Mouse (Mus musculus): ENCODE results near the gene Olfr679.
"Not testable (repeated sequence)": the region's sequence is repeated elsewhere in the genome, so short reads cannot be mapped to it uniquely, and the experiment has no call there.

The Olfr679 gene

DNA sequence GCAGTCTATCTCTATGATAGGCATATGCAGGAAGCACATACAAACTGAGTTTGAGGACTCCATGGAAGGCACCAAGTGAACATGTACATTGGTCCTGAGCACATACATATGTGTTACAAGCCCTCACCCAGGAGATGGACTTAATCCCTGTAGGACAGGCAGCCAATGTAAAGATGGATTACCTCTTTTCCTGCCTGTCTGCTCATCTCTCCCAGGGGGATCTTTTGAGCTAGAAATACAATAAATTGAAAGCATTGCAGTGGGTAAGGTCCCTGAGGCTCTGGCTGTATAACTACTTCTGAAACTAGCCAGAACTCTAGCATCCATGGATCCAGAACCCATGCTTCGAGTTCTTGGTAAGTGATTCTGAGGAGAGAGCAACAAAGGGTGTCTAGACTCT is at the start of gene Olfr679:
Gene Olfr679, plus strand, starts transcription at position 301 of the 400 bp plus-strand sequence.
- no peak for DNase-seq

DNA sequence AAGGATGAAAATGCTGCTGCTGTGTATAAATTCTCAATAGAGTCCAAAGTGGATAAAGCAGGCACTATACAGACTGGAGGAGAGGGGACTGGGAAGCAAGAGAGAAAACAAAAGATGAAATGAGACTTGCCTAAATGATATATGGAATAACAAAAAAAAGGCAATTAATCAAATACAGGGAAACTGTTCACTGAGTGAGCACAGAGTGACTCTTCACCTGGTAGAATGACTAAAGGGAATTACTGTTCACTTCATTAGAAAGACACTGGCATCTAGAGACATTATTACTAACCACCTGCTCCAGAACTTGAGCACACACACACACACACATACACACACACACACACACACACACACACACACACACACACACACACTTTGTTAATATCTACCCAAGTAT is 48.6 kb upstream of the Olfr679 start, which contains the start of gene Olfr676:
Gene Olfr676, plus strand, starts transcription at position 301 of the 400 bp plus-strand sequence.
- DNase-seq = no peak

DNA sequence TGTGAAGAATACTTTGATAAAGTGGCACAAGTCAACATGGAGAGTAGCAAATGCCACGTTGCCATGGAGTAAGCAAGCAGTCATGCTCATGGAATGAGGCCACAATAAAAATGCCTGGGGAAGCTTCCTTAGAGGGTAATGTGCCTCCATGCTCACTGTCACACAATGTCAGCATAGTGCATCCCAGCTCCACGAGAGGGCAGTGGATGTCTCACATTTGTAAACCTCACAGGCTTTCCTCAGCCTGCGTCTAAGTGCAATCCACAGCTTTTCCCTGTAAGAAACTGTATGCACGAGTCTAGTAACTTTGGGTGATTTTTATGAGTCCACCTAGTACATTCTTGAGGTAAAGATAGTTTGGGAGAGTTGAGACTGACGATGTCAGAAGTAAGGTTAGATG is 47.2 kb upstream of the Olfr679 start:
- DNase-seq = not testable (repeated sequence)

GRCm38 (mm10) chr7:105058951-105059350 is 22.1 kb upstream of the Olfr679 start:
- no peak for DNase-seq

GRCm38 (mm10) chr7:105064175-105064574 is 16.8 kb upstream of the Olfr679 start, which contains the start of gene Olfr678:
Olfr678 (plus strand) TSS chr7:105064475.
- no peak for DNase-seq

GRCm38 (mm10) chr7:105092717-105093116 is 11.7 kb downstream of the Olfr679 start, which contains the start of gene Olfr680-ps1:
Olfr680-ps1 (minus strand) TSS chr7:105092817.
- DNase-seq = not testable (repeated sequence)

- DNase-seq = no peak
These were observed 35.5 kb downstream of the Olfr679 start, which contains the start of gene Olfr681 for GRCm38 (mm10) chr7:105116536-105116935. Olfr681 (plus strand) TSS chr7:105116836.

All from lung, postnatal 10 days (tissue).